Mouse (Mus musculus) liver (tissue): Measurements from ENCODE around the gene Daglb.

Experiments
- DNase-seq: peaks from one replicate; pipeline ENCODE4 v3.0.0-alpha.2; 2020; ENCODE audit warnings: mixed read lengths

Gene Daglb

GRCm38 (mm10) chr5:143464100-143464756 lies at the start of gene Daglb:
Daglb (plus strand) TSS chr5:143464584.
- DNase-seq: peak; percentile 90

- no peak for DNase-seq
These were observed 42.9 kb upstream of the Daglb start for GRCm38 (mm10) chr5:143421484-143421883.

GRCm38 (mm10) chr5:143422990-143423389 lies 41.4 kb upstream of the Daglb start:
- DNase-seq: no peak

GRCm38 (mm10) chr5:143423899-143424519 lies 40.4 kb upstream of the Daglb start:
- peak; percentile 67 for DNase-seq

GRCm38 (mm10) chr5:143434421-143434820 lies 30.0 kb upstream of the Daglb start:
- peak; percentile 81 for DNase-seq

- DNase-seq: no peak
These were observed 23.1 kb upstream of the Daglb start for GRCm38 (mm10) chr5:143441298-143441697.

- DNase-seq: no peak
These were observed 22.6 kb upstream of the Daglb start for GRCm38 (mm10) chr5:143441753-143442152.

GRCm38 (mm10) chr5:143463671-143464070 lies 713 bp upstream of the Daglb start:
- DNase-seq: no peak

- no peak for DNase-seq
These were observed 354 bp downstream of the Daglb start for GRCm38 (mm10) chr5:143464757-143465118.

GRCm38 (mm10) chr5:143465156-143466085 lies 1.0 kb downstream of the Daglb start:
- DNase-seq: peak; percentile 47

GRCm38 (mm10) chr5:143466891-143467669 lies 2.7 kb downstream of the Daglb start:
- DNase-seq: no peak

- DNase-seq: no peak
These were observed 3.5 kb downstream of the Daglb start for GRCm38 (mm10) chr5:143467931-143468330.

GRCm38 (mm10) chr5:143469628-143470027 lies 5.2 kb downstream of the Daglb start:
- DNase-seq: no peak

GRCm38 (mm10) chr5:143470421-143471164 lies 6.2 kb downstream of the Daglb start:
- peak; percentile 45 for DNase-seq

GRCm38 (mm10) chr5:143471165-143471546 lies 6.8 kb downstream of the Daglb start:
- DNase-seq: no peak

GRCm38 (mm10) chr5:143471953-143472618 lies 7.7 kb downstream of the Daglb start:
- no peak for DNase-seq

GRCm38 (mm10) chr5:143475153-143475844 lies 10.9 kb downstream of the Daglb start:
- DNase-seq: no peak

- DNase-seq: no peak
These were observed 11.6 kb downstream of the Daglb start for GRCm38 (mm10) chr5:143476013-143476412.

GRCm38 (mm10) chr5:143477901-143478300 lies 13.5 kb downstream of the Daglb start:
- DNase-seq: no peak

GRCm38 (mm10) chr5:143484955-143485354 lies 20.6 kb downstream of the Daglb start:
- DNase-seq: no peak

- no peak for DNase-seq
These were observed 22.8 kb downstream of the Daglb start for GRCm38 (mm10) chr5:143487193-143487592.
